In genomic region chr13:33937151-33937550, GRCm38 (mm10) we compare ENCODE assay signal across 24 mouse cellular contexts. TPM values are rescaled to one million over a fixed set of nuclear protein-coding genes. Genes with fewer than 3 reads are reported as not detected.
DNase-seq lines count a peak whose midpoint lies in the region; ATAC-seq lines count a peak whose summit lies in the region.
"Had no signal": no experiment of that assay in that cellular context is flagged by ENCODE, and none has a peak within 500 bp of the region (broad histone marks: within the 10 kb centered on the region; RNA-seq: fewer than 3 reads in every experiment).

No protein-coding gene starts in this region.

- peak; percentile 3 for DNase-seq in midbrain, embryonic 14.5 days
- DNase-seq in midbrain, embryonic 11.5 days (ENCODE audit: low spot score, missing footprints): no peak
- DNase-seq in adipocyte (ENCODE audit: low spot score): peak; percentile 50
- no peak for DNase-seq in gastrocnemius, adult 8-10 months (ENCODE audit: low spot score in 2 of 2)
- DNase-seq: adrenal gland, adult 2 months; adrenal gland, postnatal 25 days; cerebellum, adult 11 months; cerebellum, adult 8-10 months; cerebellum, postnatal 25 days; gastrocnemius, postnatal 14 days; heart, postnatal 36 days; kidney, adult 8-10 months had no signal

- peak overlapping the region; percentile 7; the same call in 1 of the 2 replicates for H3K4me2 ChIP-seq in heart, embryonic 15.5 days
- H3K4me2 ChIP-seq in heart, embryonic 11.5 days: no peak overlapping the region
- no peak overlapping the region for H3K4me2 ChIP-seq in midbrain, embryonic 14.5 days (ENCODE audit: low read length)
- H3K4me2 ChIP-seq in midbrain, embryonic 11.5 days: no peak overlapping the region
- H3K4me2 ChIP-seq: forebrain, embryonic 12.5 days; hindbrain, embryonic 12.5 days had no signal

- no peaks in the 10 kb centered on the region for H3K27me3 ChIP-seq in heart, embryonic 15.5 days
- no peaks in the 10 kb centered on the region for H3K27me3 ChIP-seq in heart, embryonic 11.5 days (ENCODE audit: control insufficient read depth, insufficient read depth, low read length)
- no peaks in the 10 kb centered on the region for H3K27me3 ChIP-seq in midbrain, embryonic 14.5 days (ENCODE audit: control insufficient read depth, insufficient read depth, low read length)
- no peaks in the 10 kb centered on the region for H3K27me3 ChIP-seq in midbrain, embryonic 11.5 days (ENCODE audit: control insufficient read depth, insufficient read depth, low read length)
- H3K27me3 ChIP-seq: embryonic facial prominence, embryonic 13.5 days; hindbrain, embryonic 12.5 days; Patski had no signal

- H3K9ac ChIP-seq in heart, embryonic 15.5 days: no peak overlapping the region
- H3K9ac ChIP-seq in heart, embryonic 11.5 days (ENCODE audit: low read depth, low read length): no peak overlapping the region
- no peak overlapping the region for H3K9ac ChIP-seq in midbrain, embryonic 14.5 days (replicated peaks; ENCODE audit: low read length)
- H3K9ac ChIP-seq in midbrain, embryonic 11.5 days (ENCODE audit: low read length): no peak overlapping the region
- H3K9ac ChIP-seq: embryonic facial prominence, embryonic 13.5 days; forebrain, embryonic 12.5 days; hindbrain, embryonic 12.5 days had no signal

- H3K36me3 ChIP-seq in heart, embryonic 15.5 days: no peaks in the 10 kb centered on the region
- H3K36me3 ChIP-seq in heart, embryonic 11.5 days (ENCODE audit: control insufficient read depth, insufficient read depth, low read length): no peaks in the 10 kb centered on the region
- no peaks in the 10 kb centered on the region for H3K36me3 ChIP-seq in midbrain, embryonic 14.5 days (ENCODE audit: control insufficient read depth, insufficient read depth, low read length)
- no peaks in the 10 kb centered on the region for H3K36me3 ChIP-seq in midbrain, embryonic 11.5 days (ENCODE audit: control insufficient read depth, insufficient read depth, low read length)
- H3K36me3 ChIP-seq: embryonic facial prominence, embryonic 13.5 days; forebrain, embryonic 12.5 days; hindbrain, embryonic 12.5 days had no signal

- no peak overlapping the region for H3K4me3 ChIP-seq in heart, embryonic 15.5 days
- H3K4me3 ChIP-seq in heart, embryonic 11.5 days (ENCODE audit: low read depth, low read length): no peak overlapping the region
- H3K4me3 ChIP-seq in midbrain, embryonic 14.5 days (replicated peaks; ENCODE audit: low read depth, low read length): no peak overlapping the region
- no peak overlapping the region for H3K4me3 ChIP-seq in midbrain, embryonic 11.5 days (ENCODE audit: low read depth, low read length)
- H3K4me3 ChIP-seq: embryonic facial prominence, embryonic 13.5 days; forebrain, embryonic 12.5 days; hindbrain, embryonic 12.5 days had no signal

- no peaks in the 10 kb centered on the region for H3K9me3 ChIP-seq in heart, embryonic 15.5 days (replicated peaks)
- H3K9me3 ChIP-seq in heart, embryonic 11.5 days (replicated peaks; ENCODE audit: control insufficient read depth, low read length): no peaks in the 10 kb centered on the region
- H3K9me3 ChIP-seq in midbrain, embryonic 14.5 days (ENCODE audit: control insufficient read depth, low read length): no peaks in the 10 kb centered on the region
- H3K9me3 ChIP-seq in midbrain, embryonic 11.5 days (ENCODE audit: control insufficient read depth, low read length): no peaks in the 10 kb centered on the region
- H3K9me3 ChIP-seq: embryonic facial prominence, embryonic 13.5 days; forebrain, embryonic 12.5 days; hindbrain, embryonic 12.5 days had no signal

- WGBS in heart, embryonic 15.5 days: 21% methylated on average over 5 of the region's 5 CpGs
- 44% methylated on average over 5 of the region's 5 CpGs for WGBS in heart, embryonic 11.5 days (ENCODE audit: insufficient replicate concordance)
- 69% methylated on average over 5 of the region's 5 CpGs for WGBS in midbrain, embryonic 14.5 days
- WGBS in midbrain, embryonic 11.5 days: 90% methylated on average over 5 of the region's 5 CpGs

- H3K27ac ChIP-seq in heart, embryonic 15.5 days: no peak overlapping the region
- no peak overlapping the region for H3K27ac ChIP-seq in heart, embryonic 11.5 days (ENCODE audit: low read depth, low read length)
- H3K27ac ChIP-seq in midbrain, embryonic 14.5 days (replicated peaks; ENCODE audit: low read depth, low read length): no peak overlapping the region
- H3K27ac ChIP-seq in midbrain, embryonic 11.5 days (ENCODE audit: low read depth, low read length): no peak overlapping the region
- H3K27ac ChIP-seq: embryonic facial prominence, embryonic 13.5 days; forebrain, embryonic 12.5 days; hindbrain, embryonic 12.5 days had no signal

- H3K4me1 ChIP-seq in heart, embryonic 15.5 days (replicated peaks): peaks cover 17% of the 10 kb centered on the region
- no peaks in the 10 kb centered on the region; the same call in 1 of the 2 replicates for H3K4me1 ChIP-seq in heart, embryonic 11.5 days (ENCODE audit: control insufficient read depth, insufficient read depth, low read length)
- peaks cover 3% of the 10 kb centered on the region for H3K4me1 ChIP-seq in midbrain, embryonic 14.5 days (ENCODE audit: control insufficient read depth, insufficient read depth, low read length)
- H3K4me1 ChIP-seq in midbrain, embryonic 11.5 days (ENCODE audit: control insufficient read depth, insufficient read depth, low read length): peaks cover 2% of the 10 kb centered on the region; the same call in 1 of the 2 replicates

- ATAC-seq in heart, embryonic 15.5 days (replicated peaks; ENCODE audit: insufficient number of reproducible peaks, insufficient read depth, low FRiP score, low read depth): no peak
- no peak for ATAC-seq in heart, embryonic 11.5 days (replicated peaks; ENCODE audit: insufficient number of reproducible peaks, low FRiP score, low TSS enrichment)
- no peak for ATAC-seq in midbrain, embryonic 14.5 days (ENCODE audit: low FRiP score, low TSS enrichment)
- no peak for ATAC-seq in midbrain, embryonic 11.5 days (ENCODE audit: low FRiP score)
- no peak for ATAC-seq in megakaryocyte-erythroid progenitor cell, adult 5-6 weeks (replicated peaks; ENCODE audit: low FRiP score, low TSS enrichment, poor library complexity, severe bottlenecking)
- ATAC-seq: activated CD4-positive, CD25-positive, alpha-beta regulatory T cell, adult 4 months; forebrain, embryonic 16.5 days; hindbrain, embryonic 16.5 days; inflammation-experienced regulatory T-cells, adult 6 months; intestine, postnatal 0 days; Patski had no signal

RNA-seq across cellular contexts. Expression of gene Nqo2, which starts 27.3 kb away (rescaled TPM):
- 28.5 and 28.7 TPM in 2 replicates for polyA plus RNA-seq in heart, embryonic 15.5 days (2015; fragmentation: Nextera tagmentation; extraction: Ambion mirVana)
- polyA plus RNA-seq in heart, embryonic 11.5 days (2014; fragmentation: Nextera tagmentation; extraction: Ambion mirVana): 29.6 and 35.1 TPM in 2 replicates
- 4.7 and 9.4 TPM in 2 replicates for polyA plus RNA-seq in midbrain, embryonic 14.5 days (2014; fragmentation: Nextera tagmentation; extraction: Ambion mirVana)
- polyA plus RNA-seq in midbrain, embryonic 11.5 days (2014; fragmentation: Nextera tagmentation; extraction: Ambion mirVana): 18.7 and 19.4 TPM in 2 replicates
- 10 to 100 TPM; 14.0 to 16.6 (median 15.0) TPM for total RNA-seq in gastrocnemius, adult 8-10 months (2022)
- total RNA-seq in megakaryocyte-erythroid progenitor cell, adult 5-6 weeks (2014; fragmentation: Nextera tagmentation): 15.8 and 26.2 TPM in 2 replicates
- total RNA-seq in megakaryocyte-erythroid progenitor cell, adult 5-6 weeks (2017): 30.6 and 31.5 TPM in 2 replicates

RNA-seq across cellular contexts. Expression of gene Serpinb6c, which starts 31.6 kb away (rescaled TPM):
- not detected in 2 replicates for polyA plus RNA-seq in heart, embryonic 15.5 days (2015; fragmentation: Nextera tagmentation; extraction: Ambion mirVana)
- polyA plus RNA-seq in heart, embryonic 11.5 days (2014; fragmentation: Nextera tagmentation; extraction: Ambion mirVana): not detected in 2 replicates
- polyA plus RNA-seq in midbrain, embryonic 14.5 days (2014; fragmentation: Nextera tagmentation; extraction: Ambion mirVana): 0.16 TPM in 1 of 2 replicates, not detected in the other
- 0.29 TPM in 1 of 2 replicates, not detected in the other for polyA plus RNA-seq in midbrain, embryonic 11.5 days (2014; fragmentation: Nextera tagmentation; extraction: Ambion mirVana)
- under 1 TPM in 3 of 4 experiments, not detected in 1; 0.36 to 0.56 (median 0.53) TPM for total RNA-seq in gastrocnemius, adult 8-10 months (2022)
- not detected in 2 replicates for total RNA-seq in megakaryocyte-erythroid progenitor cell, adult 5-6 weeks (2014; fragmentation: Nextera tagmentation)
- total RNA-seq in megakaryocyte-erythroid progenitor cell, adult 5-6 weeks (2017): not detected in 2 replicates
- total RNA-seq: adrenal gland, postnatal 25 days; heart, postnatal 36 days had no signal
- polyA plus RNA-seq: activated CD4-positive, CD25-positive, alpha-beta regulatory T cell, adult 4 months; adrenal gland, adult 2 months; embryonic facial prominence, embryonic 13.5 days; inflammation-experienced regulatory T-cells, adult 6 months had no signal

Comparison
In these comparisons a context has a peak if more than half of its experiments do, and no peak if none do; other contexts are left out.
1. DNase-seq: peak in midbrain, embryonic 14.5 days (single experiment) and adipocyte (single experiment); none in midbrain, embryonic 11.5 days (single experiment) and gastrocnemius, adult 8-10 months (0 of 2).